Mouse (Mus musculus) layer of hippocampus, postnatal 36 days (tissue): ENCODE measurements around the gene Ccser1. TPM values are rescaled to one million over a fixed set of nuclear protein-coding genes. Genes with fewer than 3 reads are reported as not detected.
A peak's percentile ranks its signal among the peaks of the same experiment; 100 is the strongest.

Experiments used
- DNase-seq, 2 experiments: peaks; one replicate each; pipeline ENCODE4 v3.0.0; 2022
- total RNA-seq, 2 experiments: library from RNA; stranded (reverse); gene quantifications; 2 replicates each; pipeline ENCODE4 v1.2.3; 2021

Ccser1 gene
- total RNA-seq, 2 experiments from 2014 or later: 36.1 to 41.7 TPM

GRCm38 (mm10) chr6:61300441-61300840 lies 120.3 kb downstream of the Ccser1 start:
- DNase-seq: no peak

- DNase-seq: no peak
These were observed 120.9 kb downstream of the Ccser1 start for GRCm38 (mm10) chr6:61300975-61301374.

- no peak for DNase-seq
These were observed 121.5 kb downstream of the Ccser1 start for GRCm38 (mm10) chr6:61301631-61302030.

- no peak for DNase-seq
These were observed 131.4 kb downstream of the Ccser1 start for GRCm38 (mm10) chr6:61311324-61312091.

- DNase-seq: peak; percentile 47 to 48
These were observed 135.9 kb downstream of the Ccser1 start for GRCm38 (mm10) chr6:61315884-61316601.

GRCm38 (mm10) chr6:61320842-61321241 lies 140.7 kb downstream of the Ccser1 start:
- DNase-seq: no peak

GRCm38 (mm10) chr6:61322328-61322727 lies 142.2 kb downstream of the Ccser1 start:
- DNase-seq: no peak

GRCm38 (mm10) chr6:61326131-61326530 lies 146.0 kb downstream of the Ccser1 start:
- DNase-seq: no peak

GRCm38 (mm10) chr6:61328981-61329380 lies 148.9 kb downstream of the Ccser1 start:
- no peak for DNase-seq

- DNase-seq: no peak
These were observed 149.7 kb downstream of the Ccser1 start for GRCm38 (mm10) chr6:61329593-61330540.

GRCm38 (mm10) chr6:61334466-61334865 lies 154.3 kb downstream of the Ccser1 start:
- no peak for DNase-seq

GRCm38 (mm10) chr6:61347045-61347838 lies 167.1 kb downstream of the Ccser1 start:
- DNase-seq: no peak

- peak in 1 of 2 experiments; percentile 6 for DNase-seq
These were observed 183.6 kb downstream of the Ccser1 start for GRCm38 (mm10) chr6:61363722-61364121.

GRCm38 (mm10) chr6:61382526-61382925 lies 202.4 kb downstream of the Ccser1 start:
- DNase-seq: no peak

- DNase-seq: no peak
These were observed 202.9 kb downstream of the Ccser1 start for GRCm38 (mm10) chr6:61382991-61383390.

GRCm38 (mm10) chr6:61387046-61387445 lies 206.9 kb downstream of the Ccser1 start:
- no peak for DNase-seq

GRCm38 (mm10) chr6:61427490-61427889 lies 247.4 kb downstream of the Ccser1 start:
- no peak for DNase-seq

- DNase-seq: no peak
These were observed 251.0 kb downstream of the Ccser1 start for GRCm38 (mm10) chr6:61430881-61431725.

GRCm38 (mm10) chr6:61431726-61431984 lies 251.5 kb downstream of the Ccser1 start:
- no peak for DNase-seq

- no peak for DNase-seq
These were observed 252.0 kb downstream of the Ccser1 start for GRCm38 (mm10) chr6:61432167-61432566.

GRCm38 (mm10) chr6:61432703-61433102 lies 252.6 kb downstream of the Ccser1 start:
- no peak for DNase-seq
